ENCODE assay signal across 8 mouse cellular contexts in the genomic region with DNA sequence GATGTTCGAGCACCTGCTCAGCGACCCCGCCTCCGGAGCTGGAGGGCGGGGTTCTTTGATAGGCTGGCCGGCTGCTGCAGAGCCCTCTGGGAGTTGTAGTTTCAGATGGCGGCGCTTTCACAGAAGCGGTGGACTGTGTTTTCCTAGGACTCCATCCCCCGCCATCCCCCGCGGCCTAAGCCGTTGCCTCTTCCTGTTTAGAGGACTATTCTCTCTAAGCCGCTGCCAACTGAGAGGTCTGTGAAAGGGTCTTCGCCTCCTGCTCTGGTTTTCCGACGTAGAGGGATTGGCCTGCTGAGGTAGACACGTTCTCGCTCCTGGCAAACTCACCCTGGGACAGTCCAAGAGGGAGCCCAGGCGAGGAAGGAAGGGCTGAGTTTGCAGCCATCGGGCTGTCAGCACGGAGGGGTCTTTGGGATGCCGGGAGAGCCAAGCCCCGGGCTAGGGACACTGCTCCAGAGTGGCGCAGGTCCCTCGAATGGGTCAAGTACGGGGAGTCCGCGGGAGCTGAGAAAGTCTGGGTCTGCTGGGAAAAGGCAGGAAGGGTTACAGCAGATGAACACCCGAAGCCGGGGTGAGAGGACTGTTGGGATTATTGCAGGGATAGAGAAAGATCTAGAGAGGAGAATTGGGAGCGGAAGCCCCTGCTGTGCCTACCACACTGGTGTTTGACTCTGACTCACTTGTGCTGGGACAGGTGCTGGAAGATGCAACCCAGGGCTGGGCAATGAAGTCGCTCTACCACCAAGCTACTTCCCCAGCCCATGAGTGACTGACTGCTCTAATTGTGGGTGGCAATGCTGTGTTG. TPM values are rescaled to one million over a fixed set of nuclear protein-coding genes. Genes with fewer than 3 reads are reported as not detected.
DNase-seq lines count a peak whose midpoint lies in the region; ATAC-seq and TF ChIP-seq lines count a peak whose summit lies in the region.

Slc38a9 (plus strand) TSS at position 178 of the 808 bp plus-strand sequence.

- H3K27me3 ChIP-seq in heart, embryonic 11.5 days (ENCODE audit: control insufficient read depth, insufficient read depth, low read length) = no peaks in the 10 kb centered on the region
- H3K27me3 ChIP-seq in kidney, embryonic 16.5 days (ENCODE audit: insufficient read depth, low read length) = no peaks in the 10 kb centered on the region
- H3K27me3 ChIP-seq in liver, adult 2 months (ENCODE audit: control insufficient read depth, insufficient read depth, low read length) = no peaks in the 10 kb centered on the region
- H3K27me3 ChIP-seq in myocyte (ENCODE audit: control insufficient read depth, insufficient read depth, insufficient read length) = peaks cover 12% of the 10 kb centered on the region
- no peaks in the 10 kb centered on the region for H3K27me3 ChIP-seq in splenic B cell, adult 2 months (ENCODE audit: control insufficient read depth, insufficient read depth, low read length, poor library complexity, severe bottlenecking)

- peak within 1 kb of the TSS; percentile 88 for H3K9ac ChIP-seq in heart, embryonic 11.5 days (ENCODE audit: low read depth, low read length)
- H3K9ac ChIP-seq in kidney, embryonic 16.5 days (replicated peaks; ENCODE audit: low read length) = peak within 1 kb of the TSS; percentile 72
- peak within 1 kb of the TSS; percentile 66 for H3K9ac ChIP-seq in liver, adult 2 months (ENCODE audit: low read depth, low read length)

- no peaks in the 10 kb centered on the region for H3K9me3 ChIP-seq in heart, embryonic 11.5 days (replicated peaks; ENCODE audit: control insufficient read depth, low read length)
- H3K9me3 ChIP-seq in kidney, embryonic 16.5 days (ENCODE audit: low read length) = no peaks in the 10 kb centered on the region

- no peaks in the 10 kb centered on the region for H3K79me2 ChIP-seq in liver, adult 2 months (ENCODE audit: control insufficient read depth, insufficient read depth, low read length)
- H3K79me2 ChIP-seq in myocyte (ENCODE audit: control insufficient read depth, insufficient read depth) = no peaks in the 10 kb centered on the region

- H3K4me2 ChIP-seq in heart, embryonic 11.5 days = peak within 1 kb of the TSS; percentile 92
- H3K4me2 ChIP-seq in kidney, embryonic 16.5 days (replicated peaks; ENCODE audit: low read depth, low read length) = peak within 1 kb of the TSS; percentile 68
- peak within 1 kb of the TSS; percentile 94 for H3K4me2 ChIP-seq in myocyte (ENCODE audit: low read depth)

- peak within 1 kb of the TSS; percentile 85 for H3K4me3 ChIP-seq in heart, embryonic 11.5 days (ENCODE audit: low read depth, low read length)
- peak within 1 kb of the TSS; percentile 72 for H3K4me3 ChIP-seq in kidney, embryonic 16.5 days (ENCODE audit: low read length)
- peak within 1 kb of the TSS; percentile 72 for H3K4me3 ChIP-seq in liver, adult 2 months (ENCODE audit: insufficient read depth, low read depth, low read length)
- H3K4me3 ChIP-seq in myocyte = peak within 1 kb of the TSS; percentile 84

- no peaks in the 10 kb centered on the region for H3K36me3 ChIP-seq in heart, embryonic 11.5 days (ENCODE audit: control insufficient read depth, insufficient read depth, low read length)
- no peaks in the 10 kb centered on the region for H3K36me3 ChIP-seq in kidney, embryonic 16.5 days (ENCODE audit: insufficient read depth, low read length)
- H3K36me3 ChIP-seq in liver, adult 2 months (ENCODE audit: control insufficient read depth, insufficient read depth, low read length) = no peaks in the 10 kb centered on the region
- no peaks in the 10 kb centered on the region for H3K36me3 ChIP-seq in myocyte (ENCODE audit: control insufficient read depth, insufficient read depth)
- H3K36me3 ChIP-seq in splenic B cell, adult 2 months (ENCODE audit: control insufficient read depth, insufficient read depth, low read length, poor library complexity, severe bottlenecking) = no peaks in the 10 kb centered on the region

- peak; percentile 93 to 95 for DNase-seq in B cell, adult 2 months
- peak; percentile 98 for DNase-seq in brain, adult 2 months (ENCODE audit: low read depth, low spot score)
- DNase-seq in liver, adult 2 months (ENCODE audit: extremely low read depth, low read depth, low spot score) = peak; percentile 84
- peak; percentile 94 for DNase-seq in splenic B cell, adult 2 months (ENCODE audit: low read depth, low spot score)

- no peak for TF ChIP-seq CTCF in liver, adult 2 months (IDR thresholded peaks at IDR 0.05; ENCODE audit: low read depth, low read length)

- peak within 1 kb of the TSS; percentile 46 for H3K27ac ChIP-seq in heart, embryonic 11.5 days (ENCODE audit: low read depth, low read length)
- no peak within 1 kb of the TSS for H3K27ac ChIP-seq in kidney, embryonic 16.5 days (ENCODE audit: low read length)
- peak within 1 kb of the TSS; percentile 4; the same call in 1 of the 2 replicates for H3K27ac ChIP-seq in liver, adult 2 months (replicated peaks; ENCODE audit: insufficient read depth, low read depth, low read length)

- ATAC-seq in erythroblast, adult 5-6 weeks (replicated peaks; ENCODE audit: low FRiP score, poor library complexity, severe bottlenecking) = peak; percentile 96
- ATAC-seq in heart, embryonic 11.5 days (replicated peaks; ENCODE audit: insufficient number of reproducible peaks, low FRiP score, low TSS enrichment) = peak; percentile 98
- peak; percentile 100 for ATAC-seq in kidney, embryonic 16.5 days (ENCODE audit: low FRiP score, low TSS enrichment)

- peak within 1 kb of the TSS; percentile 14 for H3ac ChIP-seq in myocyte (ENCODE audit: control insufficient read depth, insufficient read length)

- 2% methylated on average over 33 of the region's 33 CpGs for WGBS in heart, embryonic 11.5 days (ENCODE audit: insufficient replicate concordance)
- under 1% methylated on average over 33 of the region's 33 CpGs for WGBS in kidney, embryonic 16.5 days
- under 1% methylated on average over 33 of the region's 33 CpGs for WGBS in liver, adult 2 months

- H3K4me1 ChIP-seq in heart, embryonic 11.5 days (ENCODE audit: control insufficient read depth, insufficient read depth, low read length) = peaks cover 10% of the 10 kb centered on the region
- peaks cover 11% of the 10 kb centered on the region for H3K4me1 ChIP-seq in kidney, embryonic 16.5 days (ENCODE audit: insufficient read depth, low read length)
- no peaks in the 10 kb centered on the region; the same call in 1 of the 2 replicates for H3K4me1 ChIP-seq in liver, adult 2 months (ENCODE audit: control insufficient read depth, insufficient read depth, low read length)

- TF ChIP-seq POLR2A in liver, adult 2 months (IDR thresholded peaks at IDR 0.05; ENCODE audit: extremely low read depth, insufficient read depth, low read length) = 0 out of 2 replicates have a peak, but pooled peaks have one; percentile 18
- TF ChIP-seq POLR2A in myocyte (IDR thresholded peaks at IDR 0.05; ENCODE audit: insufficient read length, low read depth) = peak; percentile 34

TF ChIP-seq in myocyte, 11 proteins besides CTCF, POLR2A, EP300 and RAD21:
- TF ChIP-seq REST (IDR thresholded peaks at IDR 0.05; ENCODE audit: insufficient read depth, insufficient read length) = no peak
- no peak for TF ChIP-seq E2F4 (IDR thresholded peaks at IDR 0.05; ENCODE audit: insufficient read depth)
- peak in 2 of 3 experiments; percentile 25 to 78 for TF ChIP-seq MYOG (IDR thresholded peaks at IDR 0.05; ENCODE audit: control insufficient read depth in 1 of 3, insufficient read depth in 1 of 3, insufficient read length in 2 of 3, low read depth in 2 of 3)
- TF ChIP-seq SRF (IDR thresholded peaks at IDR 0.05; ENCODE audit: control insufficient read depth, insufficient read length, low read depth) = no peak
- no peak for TF ChIP-seq CEBPB (IDR thresholded peaks at IDR 0.05; ENCODE audit: insufficient read depth, poor library complexity, severe bottlenecking)
- TF ChIP-seq USF1 (IDR thresholded peaks at IDR 0.05; ENCODE audit: low read depth) = no peak
- no peak for TF ChIP-seq TCF3 (IDR thresholded peaks at IDR 0.05; ENCODE audit: insufficient read length, low read depth)
- peak in 2 of 3 experiments; percentile 71 to 81 for TF ChIP-seq MYOD1 (IDR thresholded peaks at IDR 0.05; ENCODE audit: control insufficient read depth in 1 of 3, insufficient read length in 2 of 3, low read depth in 2 of 3)
- no peak for TF ChIP-seq MAX (IDR thresholded peaks at IDR 0.05; ENCODE audit: low read depth)
- TF ChIP-seq TCF12 (IDR thresholded peaks at IDR 0.05; ENCODE audit: insufficient read depth, poor library complexity, severe bottlenecking) = no peak
- TF ChIP-seq POLR2AphosphoS2 (IDR thresholded peaks at IDR 0.05; ENCODE audit: insufficient read length, low read depth) = no peak

RNA-seq across cellular contexts. Expression of gene Slc38a9, which starts in this region (rescaled TPM):
- 227 and 257 TPM in 2 replicates for total RNA-seq in erythroblast, adult 5-6 weeks (2015; ENCODE audit: low replicate concordance)
- 281 and 320 TPM in 2 replicates for total RNA-seq in erythroblast, adult 5-6 weeks (2017; ENCODE audit: low replicate concordance)
- 12.4 and 16.4 TPM in 2 replicates for polyA plus RNA-seq in heart, embryonic 11.5 days (2014; fragmentation: Nextera tagmentation; extraction: Ambion mirVana)
- polyA plus RNA-seq in kidney, embryonic 16.5 days (2015; fragmentation: Nextera tagmentation; extraction: Ambion mirVana) = 17.7 and 18.4 TPM in 2 replicates
- 8.6 and 8.9 TPM in 2 replicates for total RNA-seq in liver, adult 2 months (2014; rRNA removed)
- 2.0 and 4.9 TPM in 2 replicates for polyA plus RNA-seq in liver, adult 2 months (2012; rRNA removed)
- 3.7 TPM for polyA plus RNA-seq in myocyte (2012; fragmentation: generic; extraction: Trizol)

Comparison
In these comparisons a context has a peak if more than half of its experiments do, and no peak if none do; other contexts are left out.
1. RNA of gene Slc38a9 (total RNA-seq): 227 to 320 TPM in erythroblast, adult 5-6 weeks; 8.6 to 8.9 TPM in liver, adult 2 months; every median in the first group is over 10 times any median in the second.
2. Peak in every context shown above with its lines, with median percentiles within 50 percentile points of each other: DNase-seq, ATAC-seq, H3K4me2 ChIP-seq, H3K4me3 ChIP-seq and H3K9ac ChIP-seq.